Mouse (Mus musculus): ENCODE measurements at regions not wholly inside any gene's neighbourhood (a gene's known extent, or its start where the extent isn't known, plus 50 kb on each side); places are given as distances from the start of the nearest gene placed in this dataset.

DNA sequence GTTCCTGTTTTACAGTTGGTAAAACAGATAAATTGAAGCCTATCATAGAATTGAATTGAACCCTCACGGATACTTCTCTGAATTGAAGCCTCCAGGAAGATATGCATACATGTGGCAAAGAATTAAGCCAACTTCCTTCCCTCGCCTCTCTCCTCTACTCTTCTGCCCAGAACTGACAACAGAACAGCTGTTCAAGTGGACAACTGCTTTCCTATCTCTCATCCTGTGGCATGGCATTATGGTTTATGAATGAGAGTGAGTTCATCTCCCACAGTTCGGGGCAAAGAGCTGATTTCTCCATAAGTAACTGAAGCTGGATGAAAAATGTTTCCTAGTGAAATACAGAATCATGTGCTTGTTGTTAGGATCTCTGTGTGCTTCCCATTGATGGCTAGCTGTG is 190.6 kb downstream of the Kcnj2 start:
- H3K36me3 ChIP-seq (ENCODE audit: control insufficient read depth, insufficient read depth, low read length), result no peaks in the 10 kb centered on the region
- WGBS, result 68% methylated on average over 3 of the region's 3 CpGs
- no peaks in the 10 kb centered on the region for H3K27me3 ChIP-seq (replicated peaks; ENCODE audit: control insufficient read depth, insufficient read depth, low read length)
- no peak overlapping the region for H3K27ac ChIP-seq (ENCODE audit: low read length)
- H3K4me2 ChIP-seq (ENCODE audit: low read depth, low read length), result no peak overlapping the region
- no peak overlapping the region for H3K4me3 ChIP-seq (ENCODE audit: low read length)
- H3K9me3 ChIP-seq (ENCODE audit: control insufficient read depth, low read length), result no peaks in the 10 kb centered on the region
- no peak overlapping the region for H3K9ac ChIP-seq (ENCODE audit: low read depth, low read length)
- no peak for ATAC-seq
- H3K4me1 ChIP-seq (ENCODE audit: control insufficient read depth, insufficient read depth, low read length), result no peaks in the 10 kb centered on the region

DNA sequence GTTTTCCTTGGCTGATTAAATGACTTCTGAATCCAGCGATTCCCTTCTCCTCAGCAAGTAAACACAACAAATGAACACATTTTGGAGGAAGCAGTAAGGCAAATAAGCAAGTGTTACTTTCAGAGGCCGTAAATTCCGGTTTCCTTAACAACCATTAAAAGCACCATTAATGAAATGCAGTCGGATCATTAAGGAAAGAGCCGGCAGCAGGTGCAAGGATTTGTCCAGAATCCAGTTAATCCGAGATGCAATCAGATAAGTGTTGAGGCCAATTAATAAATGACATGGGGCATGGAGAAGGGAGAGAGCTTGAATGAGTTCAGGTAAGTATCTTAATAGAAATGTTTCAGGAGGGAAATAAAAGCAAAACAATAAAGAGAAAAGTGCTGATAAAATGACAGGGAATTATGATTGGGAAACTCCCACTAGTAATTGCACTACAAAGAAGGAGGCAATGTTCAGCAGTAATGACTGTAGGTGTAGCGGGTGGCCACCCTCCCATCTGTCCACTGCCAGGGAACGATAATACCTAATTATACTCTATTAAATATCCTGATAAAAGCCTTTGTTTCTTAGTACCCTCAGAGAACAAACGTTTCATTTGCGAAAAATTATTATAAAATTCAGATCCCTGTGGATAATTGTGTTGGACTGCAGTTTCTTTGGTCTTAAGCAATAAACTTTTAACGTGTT is 194.9 kb downstream of the Kcnj2 start:
- H3K27me3 ChIP-seq (replicated peaks; ENCODE audit: control insufficient read depth, insufficient read depth, low read length), result no peaks in the 10 kb centered on the region
- no peak overlapping the region for H3K9ac ChIP-seq (ENCODE audit: low read depth, low read length)
- H3K4me3 ChIP-seq (ENCODE audit: low read length), result no peak overlapping the region
- no peaks in the 10 kb centered on the region for H3K36me3 ChIP-seq (ENCODE audit: control insufficient read depth, insufficient read depth, low read length)
- H3K27ac ChIP-seq (ENCODE audit: low read length), result no peak overlapping the region
- no peak for ATAC-seq
- WGBS, result 63% methylated on average over 11 of the region's 11 CpGs
- H3K9me3 ChIP-seq (ENCODE audit: control insufficient read depth, low read length), result no peaks in the 10 kb centered on the region
- no peak overlapping the region for H3K4me2 ChIP-seq (ENCODE audit: low read depth, low read length)
- no peaks in the 10 kb centered on the region for H3K4me1 ChIP-seq (ENCODE audit: control insufficient read depth, insufficient read depth, low read length)

DNA sequence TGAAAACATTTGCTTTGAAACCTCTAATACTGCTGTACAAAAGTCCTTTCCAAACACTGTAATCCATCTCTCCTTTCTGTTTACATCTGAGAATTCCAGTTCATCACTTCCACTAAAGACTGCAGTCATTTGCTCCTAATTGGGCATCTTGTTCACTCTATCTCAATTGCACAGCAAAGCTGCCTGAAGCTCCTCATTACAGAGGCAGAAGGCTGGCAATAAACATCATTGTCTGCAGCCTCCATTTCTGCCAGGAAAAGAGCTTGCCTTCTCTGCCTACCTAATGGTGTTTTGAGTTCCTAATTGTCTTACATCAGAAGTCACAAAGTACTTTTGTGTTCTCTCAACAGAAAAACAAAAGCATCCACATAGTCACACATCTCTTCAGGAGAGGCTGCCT is 207.7 kb downstream of the Kcnj2 start:
- Histone ChIP-seq H3K27ac (ENCODE audit: low read length) (no peak overlapping the region), H3K27me3 (replicated peaks; ENCODE audit: control insufficient read depth, insufficient read depth, low read length) (no peaks in the 10 kb centered on the region), H3K9me3 (ENCODE audit: control insufficient read depth, low read length) (no peaks in the 10 kb centered on the region), H3K4me3 (ENCODE audit: low read length) (no peak overlapping the region), H3K4me2 (ENCODE audit: low read depth, low read length) (no peak overlapping the region), H3K36me3 (ENCODE audit: control insufficient read depth, insufficient read depth, low read length) (no peaks in the 10 kb centered on the region), H3K9ac (ENCODE audit: low read depth, low read length) (no peak overlapping the region), H3K4me1 (ENCODE audit: control insufficient read depth, insufficient read depth, low read length) (no peaks in the 10 kb centered on the region)
- ATAC-seq, result no peak

DNA sequence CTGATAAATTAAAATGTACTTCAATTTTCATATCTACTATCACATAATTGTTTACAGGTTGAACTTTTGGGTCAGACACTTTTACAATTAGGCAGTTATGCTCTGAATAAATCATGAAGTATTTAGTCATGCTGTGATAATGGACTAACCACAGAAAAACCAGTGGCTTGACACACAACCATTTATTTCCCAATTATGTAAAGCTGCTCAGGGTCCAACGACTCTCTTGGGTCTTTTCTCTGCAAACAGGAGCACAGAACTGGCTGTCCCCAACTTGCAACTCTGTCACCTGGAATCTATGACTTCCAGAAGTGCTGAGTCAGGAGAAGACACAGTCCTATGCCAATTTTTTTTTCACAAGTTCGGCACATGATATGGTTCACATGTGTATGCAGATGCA is 214.8 kb downstream of the Kcnj2 start:
- Histone ChIP-seq H3K27me3 (replicated peaks; ENCODE audit: control insufficient read depth, insufficient read depth, low read length) (no peaks in the 10 kb centered on the region), H3K9ac (ENCODE audit: low read depth, low read length) (no peak overlapping the region), H3K36me3 (ENCODE audit: control insufficient read depth, insufficient read depth, low read length) (no peaks in the 10 kb centered on the region), H3K4me1 (ENCODE audit: control insufficient read depth, insufficient read depth, low read length) (no peaks in the 10 kb centered on the region), H3K9me3 (ENCODE audit: control insufficient read depth, low read length) (no peaks in the 10 kb centered on the region), H3K27ac (ENCODE audit: low read length) (no peak overlapping the region), H3K4me3 (ENCODE audit: low read length) (no peak overlapping the region), H3K4me2 (ENCODE audit: low read depth, low read length) (no peak overlapping the region)
- ATAC-seq, result no peak
- WGBS, result 44% methylated on average over 2 of the region's 2 CpGs

DNA sequence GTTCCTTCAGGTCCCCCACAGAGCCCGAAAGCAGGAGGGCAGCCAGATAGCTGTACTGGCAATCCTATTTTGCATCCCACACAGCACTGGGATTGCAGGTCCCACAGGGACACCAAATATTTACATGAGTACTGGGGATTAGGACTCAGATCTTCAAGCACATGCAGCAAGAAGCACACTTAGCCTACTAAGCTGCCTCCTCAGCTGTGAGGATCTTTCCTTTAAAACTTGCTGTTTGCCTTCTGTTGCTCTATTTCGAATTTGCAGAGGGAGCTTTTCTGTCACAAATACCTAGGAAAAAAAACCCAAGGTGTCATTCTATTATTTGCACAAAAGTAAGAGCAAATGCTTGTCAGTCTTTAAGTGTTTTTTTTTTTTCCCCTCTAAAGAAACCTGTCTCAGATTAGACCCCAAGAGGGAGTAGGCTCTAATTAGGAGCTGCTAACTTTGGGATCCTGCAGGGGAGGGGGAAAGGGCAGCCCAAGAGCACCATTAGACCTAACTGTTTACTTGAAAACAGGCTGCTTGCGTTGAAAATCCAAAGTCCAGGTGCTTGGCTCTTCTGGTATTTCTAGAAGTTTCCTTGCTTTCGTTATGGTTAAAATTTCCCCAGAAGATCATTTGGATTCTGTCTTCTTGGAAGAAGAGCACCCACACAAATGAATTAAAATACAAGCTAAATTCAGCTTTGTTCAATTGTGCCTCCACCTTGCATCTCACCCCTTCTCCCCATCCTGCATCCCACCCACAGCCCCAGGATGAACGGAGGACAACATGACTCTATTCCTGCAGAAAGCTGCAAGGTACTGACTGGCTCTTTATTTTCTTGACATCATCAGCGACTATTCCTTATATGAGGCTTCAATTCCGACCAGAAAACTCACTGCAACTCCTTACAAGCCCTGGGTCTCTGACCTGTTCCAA is 215.5 kb downstream of the Kcnj2 start:
- H3K36me3 ChIP-seq (ENCODE audit: control insufficient read depth, insufficient read depth, low read length), result no peaks in the 10 kb centered on the region
- no peak overlapping the region for H3K27ac ChIP-seq (ENCODE audit: low read length)
- H3K4me2 ChIP-seq (ENCODE audit: low read depth, low read length), result no peak overlapping the region
- H3K27me3 ChIP-seq (replicated peaks; ENCODE audit: control insufficient read depth, insufficient read depth, low read length), result no peaks in the 10 kb centered on the region
- 48% methylated on average over 7 of the region's 7 CpGs for WGBS
- H3K4me3 ChIP-seq (ENCODE audit: low read length), result no peak overlapping the region
- H3K9ac ChIP-seq (ENCODE audit: low read depth, low read length), result no peak overlapping the region
- H3K4me1 ChIP-seq (ENCODE audit: control insufficient read depth, insufficient read depth, low read length), result no peaks in the 10 kb centered on the region
- no peaks in the 10 kb centered on the region for H3K9me3 ChIP-seq (ENCODE audit: control insufficient read depth, low read length)
- no peak for ATAC-seq

DNA sequence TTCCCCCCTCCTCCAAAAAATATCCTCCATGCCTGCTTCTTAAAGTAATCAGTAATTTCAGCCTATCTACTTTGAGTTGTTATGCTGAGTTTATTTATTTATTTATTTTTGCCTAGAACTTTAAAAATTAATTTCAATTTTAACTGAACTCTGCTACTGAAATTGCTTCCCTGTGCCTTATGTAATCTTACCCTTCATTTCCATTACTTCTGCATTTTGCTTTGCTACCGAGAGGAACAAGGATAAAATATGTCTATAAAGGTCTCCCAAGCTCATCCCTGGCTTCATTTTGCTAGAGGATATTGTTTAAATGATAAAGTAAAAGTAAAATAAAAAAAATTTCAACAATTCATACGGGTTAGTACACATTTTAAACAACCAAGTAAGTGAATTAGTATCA is 216.3 kb downstream of the Kcnj2 start:
- Histone ChIP-seq H3K36me3 (ENCODE audit: control insufficient read depth, insufficient read depth, low read length) (no peaks in the 10 kb centered on the region), H3K27me3 (replicated peaks; ENCODE audit: control insufficient read depth, insufficient read depth, low read length) (no peaks in the 10 kb centered on the region), H3K9ac (ENCODE audit: low read depth, low read length) (no peak overlapping the region), H3K4me3 (ENCODE audit: low read length) (no peak overlapping the region), H3K9me3 (ENCODE audit: control insufficient read depth, low read length) (no peaks in the 10 kb centered on the region), H3K27ac (ENCODE audit: low read length) (no peak overlapping the region), H3K4me2 (ENCODE audit: low read depth, low read length) (no peak overlapping the region), H3K4me1 (ENCODE audit: control insufficient read depth, insufficient read depth, low read length) (no peaks in the 10 kb centered on the region)
- ATAC-seq, result no peak
- 68% methylated on average over 2 of the region's 2 CpGs for WGBS

DNA sequence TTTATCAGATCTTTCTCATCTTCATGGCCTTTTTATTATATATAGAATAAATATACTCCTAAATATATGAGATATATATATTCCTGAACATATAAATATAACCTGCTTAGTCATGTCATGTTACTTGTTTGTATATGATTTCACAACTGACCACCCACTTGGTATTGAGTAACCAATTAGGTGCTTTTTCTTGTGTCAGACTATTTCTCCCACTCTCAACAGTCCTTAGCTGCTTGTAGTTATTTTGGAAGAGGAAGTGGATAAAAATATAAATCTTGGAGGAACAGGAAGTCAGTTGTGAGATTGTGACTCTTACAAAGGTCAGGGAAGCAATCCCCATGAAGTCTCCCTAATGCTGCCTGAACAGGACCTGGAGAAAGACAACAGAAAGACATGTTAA is 224.6 kb downstream of the Kcnj2 start:
- no peak overlapping the region for H3K4me3 ChIP-seq (ENCODE audit: low read length)
- no peak for ATAC-seq

DNA sequence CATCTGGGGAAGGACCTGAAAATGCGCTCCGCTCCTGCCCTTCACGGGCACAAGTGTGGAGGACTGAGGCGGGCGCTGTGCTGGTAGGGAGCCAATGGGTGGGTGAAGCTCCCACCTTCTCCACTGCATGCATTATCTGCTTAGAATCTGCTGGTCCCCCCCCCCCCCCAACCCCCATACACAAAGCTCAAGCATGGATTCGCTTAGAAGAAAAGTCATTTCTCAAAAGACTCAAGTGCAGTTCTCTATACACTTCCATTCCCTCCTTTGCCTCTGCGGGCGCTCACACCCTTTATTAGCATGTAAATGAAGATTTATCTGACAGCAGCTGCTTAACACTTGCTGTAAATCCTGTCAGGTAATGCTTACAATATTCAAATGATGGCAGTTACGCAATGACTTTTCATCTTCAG is 230.4 kb downstream of the Kcnj2 start:
- no peak overlapping the region for H3K4me2 ChIP-seq (ENCODE audit: low read depth, low read length)
- ATAC-seq, result no peak
- no peaks in the 10 kb centered on the region for H3K4me1 ChIP-seq (ENCODE audit: control insufficient read depth, insufficient read depth, low read length)
- no peaks in the 10 kb centered on the region for H3K27me3 ChIP-seq (replicated peaks; ENCODE audit: control insufficient read depth, insufficient read depth, low read length)
- no peak overlapping the region for H3K27ac ChIP-seq (ENCODE audit: low read length)
- 26% methylated on average over 9 of the region's 9 CpGs for WGBS
- H3K9ac ChIP-seq (ENCODE audit: low read depth, low read length), result no peak overlapping the region
- H3K9me3 ChIP-seq (ENCODE audit: control insufficient read depth, low read length), result no peaks in the 10 kb centered on the region; the same call in 1 of the 2 replicates
- H3K4me3 ChIP-seq (ENCODE audit: low read length), result no peak overlapping the region
- H3K36me3 ChIP-seq (ENCODE audit: control insufficient read depth, insufficient read depth, low read length), result no peaks in the 10 kb centered on the region

More for the DNA sequence above, 224.6 kb downstream of the Kcnj2 start:
- H3K9me3 ChIP-seq (ENCODE audit: control insufficient read depth, low read length), result no peaks in the 10 kb centered on the region; the same call in 1 of the 2 replicates
- H3K36me3 ChIP-seq (ENCODE audit: control insufficient read depth, insufficient read depth, low read length), result no peaks in the 10 kb centered on the region
- no peak overlapping the region for H3K9ac ChIP-seq (ENCODE audit: low read depth, low read length)
- H3K27ac ChIP-seq (ENCODE audit: low read length), result no peak overlapping the region
- no peaks in the 10 kb centered on the region for H3K27me3 ChIP-seq (replicated peaks; ENCODE audit: control insufficient read depth, insufficient read depth, low read length)
- H3K4me1 ChIP-seq (ENCODE audit: control insufficient read depth, insufficient read depth, low read length), result no peaks in the 10 kb centered on the region
- no peak overlapping the region for H3K4me2 ChIP-seq (ENCODE audit: low read depth, low read length)

DNA sequence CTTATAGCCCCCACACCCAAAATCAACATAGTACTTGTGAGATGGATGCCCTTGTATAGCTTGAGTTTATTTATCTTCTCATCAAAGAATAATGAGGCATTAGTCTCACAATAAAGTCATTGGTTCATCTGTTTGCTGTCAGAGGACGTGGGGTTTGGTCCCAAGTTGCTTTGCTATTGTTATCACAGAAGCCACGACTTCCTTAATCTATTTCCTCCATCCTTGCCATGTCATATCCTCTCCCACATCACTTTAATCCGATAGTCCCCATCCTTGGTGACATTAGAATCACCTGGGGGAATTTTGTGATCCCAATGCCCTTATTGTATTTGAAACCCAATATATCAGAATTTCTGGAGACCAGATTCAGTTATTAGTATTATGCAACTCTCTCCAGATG is 246.8 kb downstream of the Kcnj2 start:
- WGBS, result 51% methylated on average over 3 of the region's 3 CpGs
- no peaks in the 10 kb centered on the region for H3K36me3 ChIP-seq (ENCODE audit: control insufficient read depth, insufficient read depth, low read length)
- no peaks in the 10 kb centered on the region for H3K27me3 ChIP-seq (replicated peaks; ENCODE audit: control insufficient read depth, insufficient read depth, low read length)
- ATAC-seq, result no peak
- H3K9me3 ChIP-seq (ENCODE audit: control insufficient read depth, low read length), result no peaks in the 10 kb centered on the region
- no peak overlapping the region for H3K4me2 ChIP-seq (ENCODE audit: low read depth, low read length)
- no peak overlapping the region for H3K27ac ChIP-seq (ENCODE audit: low read length)
- no peaks in the 10 kb centered on the region for H3K4me1 ChIP-seq (ENCODE audit: control insufficient read depth, insufficient read depth, low read length)
- H3K4me3 ChIP-seq (ENCODE audit: low read length), result no peak overlapping the region
- no peak overlapping the region for H3K9ac ChIP-seq (ENCODE audit: low read depth, low read length)

Measured in intestine, embryonic 16.5 days (tissue).